Mouse (Mus musculus) MEL (cell line): ENCODE measurements at regions not wholly inside any gene's neighbourhood (a gene's known extent, or its start where the extent isn't known, plus 50 kb on each side); places are given as distances from the start of the nearest gene placed in this dataset.

Experiments
- DNase-seq: peaks from one replicate; pipeline ENCODE4 v3.0.0; 2011; ENCODE audit warnings: low read depth, low spot score
- H3K27ac ChIP-seq: 2 replicates; pipeline ENCODE4 v1.5.1; 2012; ENCODE audit warnings: low read depth, mild to moderate bottlenecking, control low read depth, low read length, moderate library complexity; ENCODE audit not compliant: control insufficient read depth
- H3K27me3 ChIP-seq, 2 experiments: fragments of 150-350 bp in 1 of 2; sonication (generic) in 1 of 2; 2 replicates each; pipeline ENCODE4 v1.6.1; 2012; ENCODE audit warnings: low read length in 2 of 2, mild to moderate bottlenecking in 2 of 2, improper control_type of control experiment in 1 of 2, moderate library complexity in 1 of 2; ENCODE audit not compliant: insufficient read depth in 2 of 2, control insufficient read depth in 1 of 2
- H3K36me3 ChIP-seq, 2 experiments: 2 replicates each; pipeline ENCODE4 v1.6.1; 2012 to 2014; ENCODE audit warnings: low read length in 2 of 2, improper control_type of control experiment in 1 of 2, inconsistent platforms in 1 of 2, mild to moderate bottlenecking in 1 of 2; ENCODE audit not compliant: insufficient read depth in 2 of 2, control insufficient read depth in 1 of 2
- H3K4me1 ChIP-seq, 2 experiments: fragments of 150-350 bp in 1 of 2; sonication (generic) in 1 of 2; 2 replicates each; pipeline ENCODE4 v1.6.1; 2012; ENCODE audit warnings: low read length in 2 of 2, improper control_type of control experiment in 1 of 2, mild to moderate bottlenecking in 1 of 2; ENCODE audit not compliant: insufficient read depth in 2 of 2, control insufficient read depth in 1 of 2
- H3K4me3 ChIP-seq, 2 experiments: fragments of 150-350 bp in 1 of 2; sonication (generic) in 1 of 2; 2 replicates each; pipeline ENCODE4 v1.5.1; 2012; ENCODE audit warnings: low read depth in 2 of 2, low read length in 2 of 2, mild to moderate bottlenecking in 2 of 2, moderate library complexity in 2 of 2, control low read depth in 1 of 2, improper control_type of control experiment in 1 of 2; ENCODE audit not compliant: control insufficient read depth in 1 of 2, insufficient read depth in 1 of 2
- H3K79me2 ChIP-seq: 2 replicates; pipeline ENCODE4 v1.6.1; 2012; ENCODE audit warnings: mild to moderate bottlenecking, low read length, moderate library complexity; ENCODE audit not compliant: control insufficient read depth, poor library complexity, insufficient read depth
- H3K9ac ChIP-seq: 2 replicates; pipeline ENCODE4 v1.6.1; 2012; ENCODE audit warnings: low read depth, mild to moderate bottlenecking, control low read depth, low read length, moderate library complexity; ENCODE audit not compliant: control insufficient read depth, poor library complexity, severe bottlenecking
- H3K9me3 ChIP-seq: fragments of 150-350 bp; sonication (generic); replicated peaks from 2 replicates; pipeline ENCODE4 v1.6.1; 2012; ENCODE audit warnings: mild to moderate bottlenecking, low read length, improper control_type of control experiment, moderate library complexity; ENCODE audit not compliant: insufficient read depth
- BHLHE40 ChIP-seq: IDR thresholded peaks from 2 replicates; pipeline ENCODE4 v1.6.1; 2012; ENCODE audit warnings: low read depth, mild to moderate bottlenecking, inconsistent platforms, low read length, improper control_type of control experiment, borderline replicate concordance
- CHD1 ChIP-seq: IDR thresholded peaks from 2 replicates; pipeline ENCODE4 v1.6.1; 2012; ENCODE audit warnings: low read depth, mild to moderate bottlenecking, inconsistent platforms, low read length, improper control_type of control experiment
- CHD2 ChIP-seq: IDR thresholded peaks from 2 replicates; pipeline ENCODE4 v1.6.1; 2011; ENCODE audit warnings: low read length, improper control_type of control experiment
- ELF1 ChIP-seq: IDR thresholded peaks from 2 replicates; pipeline ENCODE4 v1.6.1; 2014; ENCODE audit warnings: low read depth, mild to moderate bottlenecking, inconsistent platforms, low read length, improper control_type of control experiment, moderate library complexity
- ETS1 ChIP-seq: IDR thresholded peaks from 2 replicates; pipeline ENCODE4 v1.6.1; 2012; ENCODE audit warnings: low read depth, mild to moderate bottlenecking, inconsistent platforms, low read length, improper control_type of control experiment, moderate library complexity
- MAX ChIP-seq: IDR thresholded peaks from 2 replicates; pipeline ENCODE4 v1.6.1; 2011; ENCODE audit warnings: low read length, improper control_type of control experiment
- MAZ ChIP-seq: IDR thresholded peaks from 2 replicates; pipeline ENCODE4 v1.6.1; 2012; ENCODE audit warnings: low read depth, mild to moderate bottlenecking, inconsistent platforms, low read length, improper control_type of control experiment
- MXI1 ChIP-seq: IDR thresholded peaks from 2 replicates; pipeline ENCODE4 v1.6.1; 2011; ENCODE audit warnings: mild to moderate bottlenecking, low read depth, low read length, improper control_type of control experiment
- MYB ChIP-seq: IDR thresholded peaks from 2 replicates; pipeline ENCODE4 v1.6.1; 2011; ENCODE audit warnings: mild to moderate bottlenecking, low read depth, low read length, improper control_type of control experiment
- MYC ChIP-seq: IDR thresholded peaks from 2 replicates; pipeline ENCODE4 v1.6.1; 2011; ENCODE audit warnings: low read depth, mild to moderate bottlenecking, low read length, improper control_type of control experiment, moderate library complexity
- NELFE ChIP-seq: IDR thresholded peaks from 2 replicates; pipeline ENCODE4 v1.6.1; 2011; ENCODE audit warnings: low read depth, low read length, improper control_type of control experiment
- NRF1 ChIP-seq: IDR thresholded peaks from 2 replicates; pipeline ENCODE4 v1.6.1; 2014; ENCODE audit warnings: low read depth, mild to moderate bottlenecking, inconsistent platforms, low read length, improper control_type of control experiment, moderate library complexity; ENCODE audit not compliant: poor library complexity, insufficient read depth, severe bottlenecking
- RAD21 ChIP-seq: IDR thresholded peaks from 2 replicates; pipeline ENCODE4 v1.6.1; 2011; ENCODE audit warnings: mild to moderate bottlenecking, low read depth, low read length, improper control_type of control experiment
- RCOR1 ChIP-seq: IDR thresholded peaks from 2 replicates; pipeline ENCODE4 v1.6.1; 2012; ENCODE audit warnings: low read depth, mild to moderate bottlenecking, inconsistent platforms, low read length, improper control_type of control experiment
- SMC3 ChIP-seq: IDR thresholded peaks from 2 replicates; pipeline ENCODE4 v1.6.1; 2011; ENCODE audit warnings: low read depth, low read length, improper control_type of control experiment
- TAL1 ChIP-seq: IDR thresholded peaks from 2 replicates; pipeline ENCODE4 v1.6.1; 2012; ENCODE audit warnings: mild to moderate bottlenecking, inconsistent platforms, low read length, moderate library complexity, mixed read lengths
- TBP ChIP-seq: IDR thresholded peaks from 2 replicates; pipeline ENCODE4 v1.8.0; 2011; ENCODE audit warnings: low read depth, low read length, improper control_type of control experiment
- TCF12 ChIP-seq: IDR thresholded peaks from 2 replicates; pipeline ENCODE4 v1.6.1; 2014; ENCODE audit warnings: low read depth, mild to moderate bottlenecking, inconsistent platforms, low read length, improper control_type of control experiment, moderate library complexity
- USF1 ChIP-seq: IDR thresholded peaks from 2 replicates; pipeline ENCODE4 v1.6.1; 2014; ENCODE audit warnings: low read depth, mild to moderate bottlenecking, inconsistent platforms, low read length, improper control_type of control experiment, moderate library complexity
- ZC3H11A ChIP-seq: IDR thresholded peaks from 2 replicates; pipeline ENCODE4 v1.6.1; 2012; ENCODE audit warnings: low read depth, mild to moderate bottlenecking, inconsistent platforms, low read length, improper control_type of control experiment

DNA sequence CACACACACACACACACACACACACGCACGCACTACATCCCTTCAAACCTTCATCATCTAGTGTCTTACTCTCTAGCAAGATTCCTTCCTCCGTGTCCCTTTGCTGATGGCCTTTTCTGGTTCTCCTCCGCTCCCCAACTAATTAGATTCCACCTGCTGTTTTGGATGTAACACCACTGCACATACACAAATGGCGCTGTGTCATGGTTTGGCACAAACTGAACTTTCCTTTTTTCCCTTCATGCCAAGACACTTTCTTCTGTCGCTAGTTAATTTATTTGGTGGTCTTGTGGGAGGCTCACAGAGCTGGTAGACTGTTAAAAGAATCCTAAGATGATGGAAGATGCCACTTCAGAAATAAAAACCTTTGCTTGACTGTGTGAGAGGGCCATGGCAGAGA, 1161.8 kb upstream of the Gulo start:
- Histone ChIP-seq H3K27me3 (no peaks in the 10 kb centered on the region), H3K79me2 (no peaks in the 10 kb centered on the region)
- TF ChIP-seq RAD21 = no peak
- TF ChIP-seq MXI1 = no peak
- TF ChIP-seq BHLHE40 = no peak
- TF ChIP-seq SMC3 = no peak
- TF ChIP-seq MYB = no peak
- TF ChIP-seq TBP = no peak
- no peak for TF ChIP-seq NELFE
- no peak for TF ChIP-seq ETS1
- TF ChIP-seq USF1 = no peak
- TF ChIP-seq, all 39 proteins: peak for 0
- no peak for DNase-seq
- Histone ChIP-seq H3K36me3 (no peaks in the 10 kb centered on the region), H3K9me3 (no peaks in the 10 kb centered on the region), H3K27ac (no peak overlapping the region), H3K9ac (no peak overlapping the region), H3K4me1 (no peaks in the 10 kb centered on the region), H3K4me3 (no peak overlapping the region)

DNA sequence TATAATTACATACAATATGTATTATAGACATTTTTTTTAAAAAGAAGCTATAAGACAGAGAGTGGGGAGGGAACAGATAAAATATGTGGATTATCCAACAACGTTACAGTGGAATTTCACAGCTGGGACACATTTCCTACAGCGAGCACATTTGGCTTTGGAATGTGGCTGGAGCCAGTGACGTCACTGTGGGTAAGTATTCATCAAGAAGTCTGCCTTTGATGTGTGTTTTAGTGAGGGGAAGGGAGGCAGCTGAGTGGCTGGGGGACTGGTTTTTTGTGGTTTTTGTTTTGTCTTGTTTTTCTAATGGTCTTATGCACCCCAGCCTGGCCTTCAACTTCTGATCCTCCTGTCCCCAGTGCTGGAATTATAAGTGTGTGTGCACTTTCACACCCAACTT, 1161.2 kb upstream of the Gulo start:
- no peak overlapping the region for H3K4me3 ChIP-seq
- no peaks in the 10 kb centered on the region for H3K79me2 ChIP-seq
- no peaks in the 10 kb centered on the region for H3K4me1 ChIP-seq
- H3K27me3 ChIP-seq = no peaks in the 10 kb centered on the region
- no peak overlapping the region for H3K9ac ChIP-seq
- no peaks in the 10 kb centered on the region for H3K36me3 ChIP-seq
- TF ChIP-seq USF1 (no peak), MAX (no peak), CHD1 (no peak), MYC (no peak), ELF1 (no peak), CHD2 (no peak), TAL1 (no peak), NRF1 (no peak), MYB (no peak)
- H3K27ac ChIP-seq = no peak overlapping the region
- no peaks in the 10 kb centered on the region for H3K9me3 ChIP-seq
- DNase-seq = no peak

DNA sequence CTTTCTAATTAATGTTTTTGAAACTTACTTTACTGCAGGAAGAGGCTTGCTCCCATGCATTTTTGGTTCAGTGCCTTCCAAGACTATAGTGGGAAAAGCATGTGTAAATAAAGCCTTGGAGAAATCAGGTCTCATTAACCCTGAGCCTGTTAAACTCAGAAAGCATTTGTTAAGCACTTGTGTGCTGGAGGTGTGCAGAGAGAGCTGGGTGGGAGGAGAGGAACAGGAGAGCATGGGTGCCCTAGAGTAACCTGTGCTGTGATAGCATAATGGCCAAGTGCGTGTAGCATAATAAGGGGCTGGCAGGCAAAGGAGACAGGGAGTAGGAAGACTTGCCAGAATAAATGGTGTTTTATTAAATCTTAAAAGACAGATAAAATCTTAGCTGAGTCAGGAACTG, 1160.2 kb upstream of the Gulo start:
- Histone ChIP-seq H3K27ac (no peak overlapping the region), H3K4me1 (no peaks in the 10 kb centered on the region), H3K9me3 (no peaks in the 10 kb centered on the region), H3K27me3 (no peaks in the 10 kb centered on the region), H3K9ac (no peak overlapping the region), H3K79me2 (no peaks in the 10 kb centered on the region), H3K36me3 (no peaks in the 10 kb centered on the region), H3K4me3 (no peak overlapping the region)
- no peak for DNase-seq
- TF ChIP-seq USF1 (no peak), TCF12 (no peak), MAX (no peak), ZC3H11A (no peak), MYC (no peak), TBP (no peak), MAZ (no peak), RCOR1 (no peak), NRF1 (no peak), SMC3 (no peak)
